Mouse (Mus musculus) embryonic fibroblast, embryonic 13.5 days (primary cell): ENCODE measurements around the gene Ifitm10. TPM values are rescaled to one million over a fixed set of nuclear protein-coding genes. Genes with fewer than 3 reads are reported as not detected.

Experiments
- H3K27ac ChIP-seq: 2 replicates; pipeline ENCODE4 v1.5.1; 2012; ENCODE audit warnings: low read length, control low read depth, inconsistent platforms; ENCODE audit not compliant: insufficient read depth
- H3K4me1 ChIP-seq: 2 replicates; pipeline ENCODE4 v1.6.1; 2011; ENCODE audit warnings: low read length; ENCODE audit not compliant: control insufficient read depth, insufficient read depth
- H3K4me3 ChIP-seq: 2 replicates; pipeline ENCODE4 v1.5.1; 2011; ENCODE audit warnings: mild to moderate bottlenecking, control low read depth, low read length; ENCODE audit not compliant: insufficient read depth
- CTCF ChIP-seq: IDR thresholded peaks from 2 replicates; pipeline ENCODE4 v1.5.1; 2011; ENCODE audit warnings: mild to moderate bottlenecking, control low read depth, low read length, moderate library complexity, borderline replicate concordance; ENCODE audit not compliant: insufficient read depth
- POLR2A ChIP-seq: IDR thresholded peaks from 2 replicates; pipeline ENCODE4 v1.6.1; 2011; ENCODE audit warnings: low read depth, mild to moderate bottlenecking, control low read depth, low read length, moderate library complexity
- polyA plus RNA-seq: library from polyadenylated mRNA; stranded (reverse); fragments of >200 nt; gene quantifications from 2 replicates; pipeline ENCODE4 v1.2.4, GENCODE M21; 2011; ENCODE audit warnings: low read depth; ENCODE audit not compliant: missing spikeins, insufficient read length

Gene Ifitm10
- polyA plus RNA-seq, 1 experiment: 6.5 TPM

- Histone ChIP-seq H3K4me1 (no peaks in the 10 kb centered on the region; the same call in 1 of the 2 replicates), H3K27ac (no peak overlapping the region), H3K4me3 (no peak overlapping the region)
- TF ChIP-seq POLR2A (no peak), CTCF (no peak)
These were observed 7.6 kb upstream of the Ifitm10 start for GRCm38 (mm10) chr7:142381175-142381574.

GRCm38 (mm10) chr7:142379186-142379585 is 5.6 kb upstream of the Ifitm10 start:
- TF ChIP-seq POLR2A (no peak), CTCF (no peak)

GRCm38 (mm10) chr7:142377233-142377925 is 3.8 kb upstream of the Ifitm10 start:
- Histone ChIP-seq H3K27ac (no peak overlapping the region), H3K4me3 (no peak overlapping the region), H3K4me1 (no peaks in the 10 kb centered on the region)
- TF ChIP-seq CTCF (no peak), POLR2A (no peak)

More at GRCm38 (mm10) chr7:142379186-142379585, 5.6 kb upstream of the Ifitm10 start:
- H3K4me3 ChIP-seq: no peak overlapping the region
- no peak overlapping the region for H3K27ac ChIP-seq
- H3K4me1 ChIP-seq: no peaks in the 10 kb centered on the region

GRCm38 (mm10) chr7:142376096-142376495 is 2.5 kb upstream of the Ifitm10 start:
- no peaks in the 10 kb centered on the region for H3K4me1 ChIP-seq
- H3K4me3 ChIP-seq: no peak overlapping the region
- no peak overlapping the region for H3K27ac ChIP-seq
- no peak for TF ChIP-seq POLR2A

GRCm38 (mm10) chr7:142375261-142375724 is 1.7 kb upstream of the Ifitm10 start:
- Histone ChIP-seq H3K4me1 (no peaks in the 10 kb centered on the region), H3K4me3 (no peak overlapping the region), H3K27ac (no peak overlapping the region)
- TF ChIP-seq POLR2A (no peak), CTCF (no peak)

- no peak overlapping the region for H3K4me3 ChIP-seq
- no peak for TF ChIP-seq CTCF
- TF ChIP-seq POLR2A: no peak
- no peaks in the 10 kb centered on the region for H3K4me1 ChIP-seq
- H3K27ac ChIP-seq: no peak overlapping the region
These were observed 961 bp upstream of the Ifitm10 start for GRCm38 (mm10) chr7:142374413-142375015.

- Histone ChIP-seq H3K27ac (no peak overlapping the region), H3K4me1 (no peaks in the 10 kb centered on the region), H3K4me3 (no peak overlapping the region)
- no peak for TF ChIP-seq CTCF
- TF ChIP-seq POLR2A: no peak
These were observed 514 bp downstream of the Ifitm10 start for GRCm38 (mm10) chr7:142373039-142373438.

- TF ChIP-seq CTCF (no peak), POLR2A (no peak)
- Histone ChIP-seq H3K27ac (no peak overlapping the region), H3K4me3 (peak overlapping the region; percentile 26), H3K4me1 (no peaks in the 10 kb centered on the region)
These were observed 1.5 kb downstream of the Ifitm10 start for GRCm38 (mm10) chr7:142371768-142372661.

GRCm38 (mm10) chr7:142371398-142371767 is 2.2 kb downstream of the Ifitm10 start:
- no peaks in the 10 kb centered on the region for H3K4me1 ChIP-seq
- peak overlapping the region; percentile 26 for H3K4me3 ChIP-seq
- TF ChIP-seq POLR2A (no peak), CTCF (no peak)
- H3K27ac ChIP-seq: no peak overlapping the region
